22 mouse cellular contexts compared by ENCODE assay signal in genomic region chr13:6877018-6877901, GRCm38 (mm10).
"Had no signal": no experiment of that assay in that cellular context is flagged by ENCODE, and none has a peak within 500 bp of the region (broad histone marks: within the 10 kb centered on the region; RNA-seq: fewer than 3 reads in every experiment).

No protein-coding gene starts in this region.

- H3K4me3 ChIP-seq: kidney, embryonic 15.5 days; left cerebral cortex, adult 2 months; lung, embryonic 15.5 days; megakaryocyte, embryonic 14.5 days; midbrain, embryonic 10.5 days; midbrain, embryonic 13.5 days; myocyte; neural tube, embryonic 13.5 days; stomach, embryonic 15.5 days had no signal

- H3K27ac ChIP-seq: kidney, embryonic 15.5 days; left cerebral cortex, adult 2 months; lung, embryonic 15.5 days; midbrain, embryonic 10.5 days; midbrain, embryonic 13.5 days; neural tube, embryonic 13.5 days; stomach, embryonic 15.5 days had no signal

- H3K9me3 ChIP-seq: kidney, embryonic 15.5 days; lung, embryonic 15.5 days; megakaryocyte, embryonic 14.5 days; midbrain, embryonic 10.5 days; midbrain, embryonic 13.5 days; neural tube, embryonic 13.5 days; stomach, embryonic 15.5 days had no signal

- H3K4me1 ChIP-seq: kidney, embryonic 15.5 days; lung, embryonic 15.5 days; megakaryocyte, embryonic 14.5 days; midbrain, embryonic 10.5 days; midbrain, embryonic 13.5 days; neural tube, embryonic 13.5 days; stomach, embryonic 15.5 days had no signal

- H3K36me3 ChIP-seq: kidney, embryonic 15.5 days; lung, embryonic 15.5 days; midbrain, embryonic 10.5 days; midbrain, embryonic 13.5 days; neural tube, embryonic 13.5 days; stomach, embryonic 15.5 days had no signal

- ATAC-seq: intestine, postnatal 0 days; midbrain, embryonic 13.5 days; midbrain, embryonic 16.5 days had no signal

- DNase-seq: kidney, adult 8-10 months; kidney, postnatal 10 days; kidney, postnatal 36 days; layer of hippocampus, postnatal 36 days; lung, adult 18-20 months; lung, postnatal 10 days; lung, postnatal 36 days; retina, postnatal 1 day; right cerebral cortex, postnatal 25 days; spleen, adult 18-20 months; thymus, postnatal 25 days had no signal

- H3K4me2 ChIP-seq: kidney, embryonic 15.5 days; lung, embryonic 15.5 days; midbrain, embryonic 13.5 days; neural tube, embryonic 13.5 days; stomach, embryonic 15.5 days had no signal

- H3K27me3 ChIP-seq: kidney, embryonic 15.5 days; lung, embryonic 15.5 days; midbrain, embryonic 13.5 days; neural tube, embryonic 13.5 days; stomach, embryonic 15.5 days had no signal

- H3K9ac ChIP-seq: kidney, embryonic 15.5 days; lung, embryonic 15.5 days; midbrain, embryonic 13.5 days; neural tube, embryonic 13.5 days; stomach, embryonic 15.5 days had no signal
